Mouse (Mus musculus): ENCODE data around the gene Atp2a2. TPM values are rescaled to one million over a fixed set of nuclear protein-coding genes. Genes with fewer than 3 reads are reported as not detected.

Atp2a2 gene
- polyA plus RNA-seq, 1 experiment from 2014 or later: 53.2 TPM

DNA sequence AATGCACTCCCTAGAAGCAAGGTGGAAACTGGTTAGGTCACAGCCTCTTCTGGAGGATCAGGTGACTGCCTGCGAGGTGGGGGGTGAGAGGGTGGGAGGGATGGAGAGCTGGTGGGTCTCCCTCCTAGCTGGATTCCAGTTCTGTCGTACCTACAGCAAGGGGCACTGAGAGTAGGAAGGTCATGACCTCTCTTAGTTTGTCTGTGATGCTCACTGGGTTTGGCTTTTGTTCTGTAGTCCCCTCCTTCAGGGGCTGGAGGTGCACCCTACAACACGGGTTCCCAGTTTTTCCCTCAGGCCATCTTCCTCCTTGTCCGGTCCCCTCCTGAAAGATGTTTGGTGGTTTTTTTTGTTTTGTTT is 1.7 kb upstream of the Atp2a2 start:
- no peak overlapping the region for H3K27ac ChIP-seq (ENCODE audit: low read depth, low read length)
- WGBS: 35% methylated on average over 4 of the region's 4 CpGs
- H3K27me3 ChIP-seq (ENCODE audit: control insufficient read depth, insufficient read depth, low read length): no peaks in the 10 kb centered on the region
- H3K36me3 ChIP-seq (ENCODE audit: control insufficient read depth, insufficient read depth, low read length): peaks cover 10% of the 10 kb centered on the region; the same call in 1 of the 2 replicates
- peaks cover 23% of the 10 kb centered on the region for H3K4me1 ChIP-seq (ENCODE audit: control insufficient read depth, insufficient read depth, low read length)
- no peak overlapping the region for H3K4me3 ChIP-seq (ENCODE audit: low read length)
- ATAC-seq (ENCODE audit: low FRiP score, low TSS enrichment): no peak
- peak overlapping the region; percentile 18; the same call in 1 of the 2 replicates for H3K9ac ChIP-seq (ENCODE audit: low read depth, low read length)
- H3K4me2 ChIP-seq (replicated peaks; ENCODE audit: low read depth, low read length): no peak overlapping the region
- peaks cover 5% of the 10 kb centered on the region; the same call in 1 of the 2 replicates for H3K9me3 ChIP-seq (ENCODE audit: control insufficient read depth, low read length)

DNA sequence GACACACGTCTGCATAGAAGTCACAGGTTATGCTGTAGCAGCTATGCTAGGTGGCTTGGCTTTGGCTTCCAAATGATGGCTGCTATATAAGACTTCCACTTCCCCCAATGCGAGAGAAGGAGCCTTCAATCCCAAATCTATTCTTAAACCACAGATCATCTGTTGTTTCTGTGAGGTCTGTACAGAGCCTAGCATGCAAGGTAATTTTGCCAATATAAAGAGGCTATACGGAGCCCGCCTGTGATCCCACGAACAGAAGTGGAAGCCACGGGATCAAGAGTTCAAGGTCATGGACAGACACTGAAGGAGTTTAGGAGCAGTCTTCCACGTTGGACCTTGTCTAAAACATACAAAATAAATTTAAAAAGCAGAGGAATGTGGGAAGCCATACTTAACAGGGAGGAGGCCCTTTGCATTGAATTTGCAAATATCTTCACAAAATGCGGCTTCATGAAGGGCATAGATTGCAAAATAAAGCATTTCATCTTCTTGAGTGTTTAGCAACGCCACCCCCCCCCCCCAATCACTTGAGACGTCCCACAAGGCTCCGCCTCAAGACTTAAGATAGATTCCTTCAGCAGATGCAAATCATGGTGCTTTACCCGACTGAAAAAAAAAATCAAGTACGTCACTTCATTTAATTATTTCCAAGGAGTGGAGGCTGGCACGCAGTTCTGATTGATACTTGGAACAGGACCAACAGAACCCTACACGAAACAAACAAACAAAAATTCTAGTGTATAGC is 1.2 kb upstream of the Atp2a2 start:
- 44% methylated on average over 15 of the region's 15 CpGs for WGBS
- peaks cover 11% of the 10 kb centered on the region; the same call in 1 of the 2 replicates for H3K36me3 ChIP-seq (ENCODE audit: control insufficient read depth, insufficient read depth, low read length)
- H3K27me3 ChIP-seq (ENCODE audit: control insufficient read depth, insufficient read depth, low read length): no peaks in the 10 kb centered on the region
- H3K4me2 ChIP-seq (replicated peaks; ENCODE audit: low read depth, low read length): peak overlapping the region; percentile 50
- H3K4me3 ChIP-seq (ENCODE audit: low read length): peak overlapping the region; percentile 98
- H3K9me3 ChIP-seq (ENCODE audit: control insufficient read depth, low read length): peaks cover 5% of the 10 kb centered on the region; the same call in 1 of the 2 replicates
- H3K9ac ChIP-seq (ENCODE audit: low read depth, low read length): peak overlapping the region; percentile 99; the same call in 1 of the 2 replicates
- ATAC-seq (ENCODE audit: low FRiP score, low TSS enrichment): no peak; the same call in 1 of the 2 replicates
- H3K27ac ChIP-seq (ENCODE audit: low read depth, low read length): no peak overlapping the region
- peaks cover 23% of the 10 kb centered on the region for H3K4me1 ChIP-seq (ENCODE audit: control insufficient read depth, insufficient read depth, low read length)

DNA sequence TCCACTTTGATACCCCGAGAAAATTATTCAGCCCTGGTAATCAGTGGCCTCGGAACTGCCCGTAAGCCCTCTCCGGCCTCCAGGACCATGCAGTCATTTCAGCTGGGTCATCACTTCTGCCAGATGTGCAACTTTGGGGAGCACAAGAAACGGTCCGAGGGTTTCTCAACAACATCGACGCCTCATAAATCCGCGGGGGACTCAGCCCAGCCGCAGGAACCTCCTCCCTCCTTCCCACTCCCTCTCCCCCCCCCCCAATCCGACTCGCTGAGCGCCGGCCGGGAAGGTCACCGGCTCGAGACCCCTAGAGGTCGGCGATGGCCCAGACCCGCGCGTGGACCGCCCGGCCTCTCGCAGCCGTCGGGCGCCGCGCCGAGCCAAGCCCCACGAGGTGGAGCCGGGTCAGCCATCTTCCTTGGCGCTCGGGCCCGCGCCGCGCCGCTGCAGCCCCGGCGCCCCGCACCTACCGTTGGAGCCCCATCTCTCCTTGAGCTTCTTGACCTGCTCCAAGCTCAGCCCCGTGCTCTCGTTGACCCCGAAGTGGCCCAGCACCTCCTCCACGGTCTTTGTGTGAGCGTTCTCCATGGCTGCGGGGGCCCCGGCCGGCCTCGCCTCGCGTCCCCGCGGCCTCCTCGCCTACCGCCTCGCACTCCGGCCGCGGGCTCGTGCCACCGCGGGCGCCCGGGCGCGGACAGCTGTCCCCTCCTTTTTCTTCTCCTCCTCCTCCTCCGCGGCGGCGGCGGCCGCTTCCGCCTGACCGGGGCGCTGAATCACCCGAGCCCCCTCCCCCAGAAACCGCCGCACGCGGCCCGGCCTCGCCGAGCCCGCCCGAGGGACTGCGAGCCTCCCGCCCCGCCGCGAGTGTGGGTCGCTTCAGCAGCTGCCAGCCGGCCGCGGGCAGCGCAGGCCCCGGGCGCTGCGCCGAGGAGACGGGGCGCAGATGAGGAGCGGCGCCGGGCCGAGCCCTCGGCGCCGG is 636 bp downstream of the Atp2a2 start:
- under 1% methylated on average over 110 of the region's 113 CpGs for WGBS
- no peaks in the 10 kb centered on the region for H3K27me3 ChIP-seq (ENCODE audit: control insufficient read depth, insufficient read depth, low read length)
- H3K4me1 ChIP-seq (ENCODE audit: control insufficient read depth, insufficient read depth, low read length): peaks cover 27% of the 10 kb centered on the region
- H3K27ac ChIP-seq (ENCODE audit: low read depth, low read length): peak overlapping the region; percentile 99
- peaks cover 23% of the 10 kb centered on the region for H3K36me3 ChIP-seq (ENCODE audit: control insufficient read depth, insufficient read depth, low read length)
- H3K9ac ChIP-seq (ENCODE audit: low read depth, low read length): peak overlapping the region; percentile 99
- H3K4me3 ChIP-seq (ENCODE audit: low read length): peak overlapping the region; percentile 98
- ATAC-seq (ENCODE audit: low FRiP score, low TSS enrichment): peak; percentile 50
- peak overlapping the region; percentile 50 for H3K4me2 ChIP-seq (replicated peaks; ENCODE audit: low read depth, low read length)
- peaks cover 1% of the 10 kb centered on the region; the same call in 1 of the 2 replicates for H3K9me3 ChIP-seq (ENCODE audit: control insufficient read depth, low read length)

DNA sequence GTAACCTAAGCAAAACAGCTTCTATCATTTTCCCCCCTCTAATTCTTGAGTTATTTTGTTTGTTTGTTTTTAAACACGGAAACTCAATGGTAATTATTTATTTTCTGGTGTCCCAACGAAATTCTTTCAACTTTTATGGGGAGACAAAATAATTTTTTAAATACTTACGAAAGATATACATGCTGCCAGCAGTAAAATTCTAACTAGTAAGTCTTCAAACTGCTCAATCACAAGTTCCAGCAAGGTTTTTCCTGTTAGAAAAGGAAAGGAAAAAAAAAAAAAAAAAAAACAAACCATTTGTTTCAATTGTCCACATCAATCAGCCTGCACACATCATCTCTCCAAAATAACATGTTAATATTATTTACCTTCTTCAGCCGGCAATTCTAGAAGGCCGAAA is 1.5 kb downstream of the Atp2a2 start:
- H3K9ac ChIP-seq (ENCODE audit: low read depth, low read length): peak overlapping the region; percentile 99; the same call in 1 of the 2 replicates
- WGBS: 27% methylated on average over 5 of the region's 5 CpGs
- no peaks in the 10 kb centered on the region for H3K9me3 ChIP-seq (ENCODE audit: control insufficient read depth, low read length)
- H3K27me3 ChIP-seq (ENCODE audit: control insufficient read depth, insufficient read depth, low read length): no peaks in the 10 kb centered on the region
- peaks cover 30% of the 10 kb centered on the region for H3K36me3 ChIP-seq (ENCODE audit: control insufficient read depth, insufficient read depth, low read length)
- H3K4me1 ChIP-seq (ENCODE audit: control insufficient read depth, insufficient read depth, low read length): peaks cover 27% of the 10 kb centered on the region
- H3K27ac ChIP-seq (ENCODE audit: low read depth, low read length): no peak overlapping the region
- H3K4me2 ChIP-seq (replicated peaks; ENCODE audit: low read depth, low read length): peak overlapping the region; percentile 50
- peak overlapping the region; percentile 98 for H3K4me3 ChIP-seq (ENCODE audit: low read length)
- ATAC-seq (ENCODE audit: low FRiP score, low TSS enrichment): no peak

DNA sequence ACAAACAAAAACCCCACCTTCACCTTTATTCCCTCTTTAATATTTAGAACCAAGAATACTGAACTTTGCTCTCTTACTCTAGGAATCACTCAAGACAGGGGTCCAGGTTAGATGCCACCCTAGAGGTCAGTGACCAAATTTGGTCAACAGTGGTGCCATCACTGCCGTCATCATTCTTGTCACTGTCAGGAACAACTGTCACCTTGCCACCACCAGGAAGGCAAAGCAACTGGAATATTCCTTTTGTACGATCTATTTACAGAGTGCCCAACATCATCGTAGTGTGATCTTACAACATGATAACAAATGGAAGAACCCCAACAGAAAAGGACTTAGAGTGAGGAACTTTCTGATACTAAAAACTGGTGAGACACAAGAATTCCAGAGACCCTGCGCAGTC is 1.9 kb downstream of the Atp2a2 start:
- peak overlapping the region; percentile 50 for H3K4me2 ChIP-seq (replicated peaks; ENCODE audit: low read depth, low read length)
- no peaks in the 10 kb centered on the region for H3K27me3 ChIP-seq (ENCODE audit: control insufficient read depth, insufficient read depth, low read length)
- peaks cover 27% of the 10 kb centered on the region for H3K4me1 ChIP-seq (ENCODE audit: control insufficient read depth, insufficient read depth, low read length)
- ATAC-seq (ENCODE audit: low FRiP score, low TSS enrichment): no peak
- peak overlapping the region; percentile 98 for H3K4me3 ChIP-seq (ENCODE audit: low read length)
- no peak overlapping the region for H3K27ac ChIP-seq (ENCODE audit: low read depth, low read length)
- peak overlapping the region; percentile 34; the same call in 1 of the 2 replicates for H3K9ac ChIP-seq (ENCODE audit: low read depth, low read length)
- H3K36me3 ChIP-seq (ENCODE audit: control insufficient read depth, insufficient read depth, low read length): peaks cover 35% of the 10 kb centered on the region
- H3K9me3 ChIP-seq (ENCODE audit: control insufficient read depth, low read length): no peaks in the 10 kb centered on the region
- 31% methylated on average over 4 of the region's 4 CpGs for WGBS

DNA sequence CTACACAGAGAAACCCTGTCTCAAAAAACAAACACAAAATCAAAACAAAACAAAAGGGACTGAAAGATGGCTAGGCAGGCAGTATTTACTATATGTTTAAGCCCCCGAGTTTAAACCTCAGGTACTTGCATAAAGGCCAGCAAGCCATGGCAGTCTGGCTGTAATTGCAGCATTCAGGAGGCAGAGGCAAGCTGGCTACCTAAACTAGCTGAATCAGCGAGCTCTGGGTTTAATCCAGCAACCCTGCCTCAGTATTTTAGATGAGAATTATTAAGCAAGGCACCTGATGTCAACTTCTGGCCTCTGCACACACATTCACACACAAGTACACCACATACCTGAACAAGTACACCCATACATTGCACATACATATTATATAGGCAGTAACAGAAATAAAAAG is 4.0 kb downstream of the Atp2a2 start:
- peaks cover 53% of the 10 kb centered on the region for H3K36me3 ChIP-seq (ENCODE audit: control insufficient read depth, insufficient read depth, low read length)
- H3K4me1 ChIP-seq (ENCODE audit: control insufficient read depth, insufficient read depth, low read length): peaks cover 26% of the 10 kb centered on the region
- H3K4me2 ChIP-seq (replicated peaks; ENCODE audit: low read depth, low read length): peak overlapping the region; percentile 3; the same call in 1 of the 2 replicates
- H3K27ac ChIP-seq (ENCODE audit: low read depth, low read length): no peak overlapping the region
- no peak for ATAC-seq (ENCODE audit: low FRiP score, low TSS enrichment)
- 64% methylated on average over 2 of the region's 2 CpGs for WGBS
- H3K4me3 ChIP-seq (ENCODE audit: low read length): no peak overlapping the region
- no peaks in the 10 kb centered on the region for H3K27me3 ChIP-seq (ENCODE audit: control insufficient read depth, insufficient read depth, low read length)
- no peaks in the 10 kb centered on the region for H3K9me3 ChIP-seq (ENCODE audit: control insufficient read depth, low read length)
- no peak overlapping the region for H3K9ac ChIP-seq (ENCODE audit: low read depth, low read length)

DNA sequence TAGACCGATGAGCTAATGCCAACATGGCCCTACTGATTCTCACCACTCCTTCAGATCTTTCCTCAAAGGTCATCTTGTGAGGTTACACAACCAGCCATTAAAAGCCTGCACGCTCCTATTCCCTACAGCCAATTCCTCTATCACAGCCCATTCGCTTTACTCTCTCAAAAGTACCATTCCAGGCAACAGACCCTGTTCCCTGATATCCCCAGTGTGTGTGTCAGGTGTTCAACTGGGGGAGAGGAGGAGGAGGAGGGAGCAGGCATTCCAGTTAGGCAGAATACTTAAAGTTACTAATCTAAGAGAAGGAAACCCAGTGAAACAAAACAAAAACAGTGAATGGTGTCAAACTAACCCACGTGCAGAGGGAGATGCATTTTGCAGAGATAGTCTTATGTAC is 5.0 kb downstream of the Atp2a2 start:
- 75% methylated on average over 4 of the region's 4 CpGs for WGBS
- Histone ChIP-seq H3K4me3 (ENCODE audit: low read length) (no peak overlapping the region), H3K4me1 (ENCODE audit: control insufficient read depth, insufficient read depth, low read length) (peaks cover 24% of the 10 kb centered on the region), H3K27ac (ENCODE audit: low read depth, low read length) (no peak overlapping the region), H3K4me2 (replicated peaks; ENCODE audit: low read depth, low read length) (no peak overlapping the region), H3K9ac (ENCODE audit: low read depth, low read length) (no peak overlapping the region), H3K9me3 (ENCODE audit: control insufficient read depth, low read length) (no peaks in the 10 kb centered on the region), H3K36me3 (ENCODE audit: control insufficient read depth, insufficient read depth, low read length) (peaks cover 61% of the 10 kb centered on the region), H3K27me3 (ENCODE audit: control insufficient read depth, insufficient read depth, low read length) (no peaks in the 10 kb centered on the region)
- ATAC-seq (ENCODE audit: low FRiP score, low TSS enrichment): no peak

DNA sequence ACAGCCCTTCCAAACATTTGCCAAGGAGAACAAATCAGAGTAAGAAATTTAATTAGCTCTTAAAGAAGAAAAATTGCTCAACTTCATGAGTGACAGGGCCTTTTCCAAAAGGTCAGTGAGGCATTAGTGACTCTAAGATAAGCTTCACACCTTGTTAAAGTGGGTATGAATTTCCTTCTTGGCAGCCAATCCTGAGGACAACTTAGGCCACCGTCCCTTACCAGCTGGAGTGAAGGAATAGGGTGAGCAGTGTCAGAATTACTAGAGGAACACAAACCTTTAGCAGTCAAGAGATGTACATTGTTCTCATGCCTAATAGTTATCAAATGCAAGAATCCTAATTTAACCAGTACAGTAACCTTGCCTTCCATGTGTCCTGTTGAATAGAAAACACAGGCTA is 7.6 kb downstream of the Atp2a2 start:
- WGBS: 62% methylated on average over 1 of the region's 1 CpGs
- Histone ChIP-seq H3K9ac (ENCODE audit: low read depth, low read length) (no peak overlapping the region), H3K4me3 (ENCODE audit: low read length) (no peak overlapping the region), H3K9me3 (ENCODE audit: control insufficient read depth, low read length) (no peaks in the 10 kb centered on the region), H3K4me1 (ENCODE audit: control insufficient read depth, insufficient read depth, low read length) (peaks cover 16% of the 10 kb centered on the region), H3K4me2 (replicated peaks; ENCODE audit: low read depth, low read length) (no peak overlapping the region), H3K36me3 (ENCODE audit: control insufficient read depth, insufficient read depth, low read length) (peaks cover 76% of the 10 kb centered on the region), H3K27ac (ENCODE audit: low read depth, low read length) (no peak overlapping the region), H3K27me3 (ENCODE audit: control insufficient read depth, insufficient read depth, low read length) (no peaks in the 10 kb centered on the region)
- no peak for ATAC-seq (ENCODE audit: low FRiP score, low TSS enrichment)
